Mouse (Mus musculus): ENCODE results near the gene Pak4.
"Not testable (repeated sequence)": the region's sequence is repeated elsewhere in the genome, so short reads cannot be mapped to it uniquely, and the experiment has no call there.

The Pak4 gene

DNA sequence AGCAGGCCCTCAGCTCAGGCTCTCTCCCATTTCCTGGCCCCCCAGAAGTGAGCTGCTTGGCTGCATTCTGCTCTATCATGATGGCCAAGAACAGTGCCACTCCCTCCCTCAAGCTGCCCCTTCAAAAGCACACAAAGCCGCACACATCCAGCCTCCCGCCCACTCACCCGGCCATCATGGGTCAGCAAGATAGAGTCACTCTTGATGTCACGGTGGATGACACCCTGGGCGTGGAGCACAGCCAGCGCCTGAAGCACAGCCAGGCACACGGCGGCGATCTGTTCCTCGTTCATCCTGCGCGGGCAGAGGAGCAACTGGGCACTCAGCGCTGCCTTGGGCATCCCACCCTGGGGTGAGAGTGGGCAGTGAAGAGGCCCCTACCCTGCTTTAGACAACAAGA is 35.6 kb downstream of the Pak4 start:
- peak; percentile 31 for DNase-seq (ENCODE audit: inconsistent ontology term)

DNA sequence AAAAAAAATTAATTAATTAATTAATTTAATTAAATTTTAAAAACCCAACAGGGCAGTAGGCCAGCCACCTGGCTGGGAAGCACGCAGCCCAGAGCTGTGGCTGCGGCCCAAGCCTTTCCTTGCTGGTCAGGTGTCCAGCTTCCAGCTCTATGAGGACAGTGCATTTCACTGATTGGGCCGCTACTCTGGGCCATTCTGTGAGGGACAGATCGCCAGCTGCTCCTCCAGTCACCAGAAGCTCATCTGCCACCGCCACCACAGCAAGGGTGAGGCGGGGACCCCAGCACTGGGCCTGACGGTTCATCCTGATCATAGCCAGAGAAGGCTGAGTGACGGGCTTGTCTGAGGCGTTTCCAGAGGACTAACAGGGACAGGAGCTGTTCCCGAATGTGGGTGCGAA is 36.0 kb downstream of the Pak4 start:
- no peak for DNase-seq (ENCODE audit: inconsistent ontology term)

DNA sequence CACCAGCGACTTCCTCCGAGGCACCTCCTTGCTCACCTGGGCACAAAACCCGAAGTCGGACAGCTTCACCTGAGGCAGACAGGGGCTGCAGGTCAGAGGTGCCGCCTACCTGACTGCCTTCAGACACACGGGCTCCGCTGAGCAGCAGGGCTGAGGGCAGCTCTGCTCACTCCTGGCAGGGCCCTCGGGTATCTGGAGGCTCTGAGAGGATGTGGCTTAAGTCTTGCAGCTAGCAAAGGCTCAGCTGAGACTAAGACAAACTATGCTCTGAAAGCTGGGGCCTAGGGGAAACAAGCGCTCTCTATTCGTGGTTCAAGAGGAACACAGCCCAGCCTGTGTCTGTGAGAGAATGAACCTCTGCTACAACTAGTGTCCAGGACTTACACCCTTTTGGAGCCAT is 37.1 kb downstream of the Pak4 start:
- no peak for DNase-seq (ENCODE audit: inconsistent ontology term)

DNA sequence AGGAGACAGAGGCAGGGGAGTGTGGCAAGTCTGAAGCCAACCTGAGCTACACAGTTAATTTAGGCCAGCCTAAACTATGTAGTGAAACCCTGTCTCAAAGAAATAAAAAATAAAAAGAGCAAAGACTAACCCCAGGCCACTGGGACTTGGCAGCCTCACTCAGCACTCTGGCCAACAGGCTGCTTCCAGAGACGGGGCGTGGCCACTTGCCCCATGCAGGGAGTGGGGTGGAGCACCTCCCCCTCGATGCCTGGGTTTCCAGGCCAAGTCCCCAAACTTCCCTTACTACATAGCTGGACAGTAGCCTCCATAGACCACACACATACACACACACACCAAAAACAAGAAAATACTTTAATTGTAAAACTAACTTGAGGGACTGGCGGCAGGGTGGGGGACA is 39.5 kb downstream of the Pak4 start:
- DNase-seq (ENCODE audit: inconsistent ontology term): peak; percentile 30

DNA sequence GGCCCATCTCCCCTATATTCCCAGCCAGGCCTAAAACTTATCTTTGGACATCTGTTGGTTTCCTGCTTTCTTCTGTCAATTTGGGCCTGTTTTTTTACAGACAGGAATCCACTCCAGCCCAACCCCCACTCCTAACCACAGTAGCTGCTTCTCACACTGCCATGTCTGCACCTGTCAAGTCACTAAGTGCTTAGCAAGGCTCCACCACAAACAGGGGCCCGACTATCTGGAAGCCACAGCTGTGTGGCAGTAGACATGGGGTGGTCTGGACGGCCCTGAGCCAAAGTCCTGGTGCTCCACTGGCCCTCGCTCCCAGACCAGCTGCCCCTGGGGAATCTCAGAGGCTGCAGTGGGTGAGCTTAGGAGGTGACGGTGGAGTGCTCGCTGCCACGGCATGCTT is 40.3 kb downstream of the Pak4 start:
- DNase-seq (ENCODE audit: inconsistent ontology term): no peak

DNA sequence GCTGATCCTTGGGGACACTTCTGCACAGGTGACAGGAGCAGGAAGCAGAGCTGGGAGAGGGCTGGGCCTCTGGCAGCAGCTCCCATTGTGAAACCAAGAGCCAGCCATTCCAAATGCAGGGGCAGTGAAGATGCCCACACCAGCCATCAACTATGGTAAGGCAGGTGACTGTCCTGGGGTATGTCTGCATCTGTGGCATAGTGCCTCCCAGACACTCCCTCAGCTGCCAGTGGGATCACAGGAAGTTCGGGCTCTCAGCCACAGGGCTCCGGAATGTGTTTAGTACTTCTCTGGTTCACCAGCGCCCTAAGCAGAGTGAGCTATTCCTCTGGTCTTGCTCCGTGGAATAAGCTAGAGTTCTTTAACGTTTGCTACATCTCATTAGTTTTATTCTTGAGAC is 40.9 kb downstream of the Pak4 start:
- DNase-seq (ENCODE audit: inconsistent ontology term): no peak

DNA sequence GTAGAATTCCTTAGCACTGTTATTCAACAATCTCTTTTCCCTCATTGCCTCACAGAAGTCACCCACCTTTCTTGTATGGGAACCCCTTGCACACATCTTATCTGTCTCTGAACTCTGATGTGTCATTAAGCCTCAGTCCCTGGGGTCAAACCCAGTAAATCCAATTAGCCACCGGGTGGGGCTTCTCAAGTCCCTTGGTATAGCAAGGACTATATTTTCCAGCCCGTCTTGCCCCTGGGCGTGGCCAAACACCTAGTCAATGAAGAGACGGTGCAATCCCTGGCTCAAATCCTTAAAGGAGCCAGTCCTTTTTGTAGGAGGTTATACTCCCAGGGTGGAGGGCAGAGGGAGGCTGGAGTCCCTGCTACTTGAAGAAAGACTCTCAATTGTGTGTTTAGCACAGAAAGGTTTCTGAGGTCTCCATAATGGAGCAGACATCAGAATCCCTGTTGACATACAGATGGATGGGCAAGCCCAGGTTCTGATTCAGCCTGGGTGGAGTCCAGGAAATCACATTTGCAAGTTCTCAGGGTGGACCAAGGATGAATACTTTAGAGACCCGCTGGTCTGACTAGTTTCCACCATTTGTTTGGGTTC is 41.9 kb downstream of the Pak4 start:
- DNase-seq (ENCODE audit: inconsistent ontology term): no peak

DNA sequence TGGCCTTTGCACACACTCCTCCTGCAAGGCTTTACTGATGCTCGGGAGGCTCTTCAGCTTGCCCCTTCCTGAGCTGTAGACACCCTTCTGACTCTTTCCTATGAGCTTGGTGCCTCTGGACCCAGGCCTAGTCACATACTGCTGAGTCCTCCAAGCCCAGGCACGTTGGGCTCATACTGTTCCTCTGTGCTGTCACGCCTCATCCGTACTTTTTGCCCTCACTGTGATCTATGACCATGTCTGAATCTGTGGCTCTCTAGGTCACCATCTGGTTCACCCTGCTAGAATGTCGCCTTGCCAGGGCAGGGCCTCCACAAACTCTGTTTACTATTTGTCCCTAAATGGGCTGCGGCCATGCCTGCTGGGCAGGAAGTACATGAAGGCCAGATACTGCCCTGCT is 44.9 kb downstream of the Pak4 start:
- no peak for DNase-seq (ENCODE audit: inconsistent ontology term)

DNA sequence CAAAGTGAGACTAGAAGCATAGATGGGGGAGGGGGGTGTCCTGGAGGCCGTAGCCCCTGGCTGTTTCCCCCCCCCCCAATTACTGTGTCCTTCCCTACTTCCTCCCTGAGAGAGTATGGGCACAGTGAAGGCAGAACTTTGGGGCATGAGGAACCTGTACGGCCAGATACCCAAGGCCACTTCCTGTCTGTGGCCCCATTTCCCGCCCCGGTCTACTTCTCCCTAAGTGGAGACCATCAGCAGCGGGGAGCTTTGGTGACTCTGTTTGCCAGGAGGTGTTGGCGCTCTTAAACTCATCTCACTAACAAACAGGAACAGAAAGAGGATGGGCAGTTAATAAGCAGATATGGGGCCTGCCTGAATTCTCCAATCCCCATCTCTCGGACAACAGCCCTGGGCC is 50.4 kb downstream of the Pak4 start:
- no peak for DNase-seq (ENCODE audit: inconsistent ontology term)

DNA sequence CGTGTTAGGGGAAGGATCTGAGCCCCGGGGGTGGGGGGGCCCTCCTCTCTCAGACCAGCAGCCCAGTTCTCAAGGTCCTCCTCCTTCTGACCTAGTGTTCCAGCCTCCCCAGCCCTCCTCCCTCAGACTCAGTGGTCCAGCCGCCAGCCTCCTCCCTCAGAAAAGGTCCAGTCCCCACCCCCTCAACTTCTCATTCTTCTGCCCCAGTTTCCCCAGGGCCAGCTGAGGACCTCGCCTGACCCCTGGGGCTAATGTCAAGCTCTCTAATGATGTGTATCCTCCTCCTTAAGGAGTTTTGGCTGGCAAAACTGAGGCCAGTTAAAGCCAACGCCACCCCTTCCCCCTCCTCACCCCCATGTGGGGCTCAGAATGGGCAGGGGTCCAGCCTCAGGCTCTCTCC is 50.8 kb downstream of the Pak4 start, which contains the start of gene Nccrp1:
TSS of gene Nccrp1 (minus strand) at position 101 of the 400 bp plus-strand sequence.
- no peak for DNase-seq (ENCODE audit: inconsistent ontology term)

DNA sequence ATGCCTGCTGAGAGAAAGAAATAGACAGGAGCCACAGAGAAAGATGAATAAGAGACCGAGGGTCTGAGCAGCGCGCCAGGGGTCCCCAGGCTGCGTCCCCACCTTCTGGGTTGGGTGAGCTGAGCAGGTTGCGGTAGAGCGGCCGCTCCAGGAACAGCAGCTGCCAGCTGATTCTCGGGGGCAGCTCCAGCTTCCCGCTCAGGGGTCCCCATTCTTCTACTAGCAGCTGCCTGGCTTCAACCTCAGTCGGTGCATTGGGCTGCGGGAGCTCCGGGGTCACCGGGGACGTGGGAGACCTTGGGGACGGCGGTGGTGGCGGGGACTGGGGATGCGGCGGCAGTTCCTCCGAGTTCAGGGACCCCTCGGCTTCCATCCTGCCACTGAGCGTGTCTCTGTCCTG is 51.3 kb downstream of the Pak4 start:
- no peak for DNase-seq (ENCODE audit: inconsistent ontology term)

DNA sequence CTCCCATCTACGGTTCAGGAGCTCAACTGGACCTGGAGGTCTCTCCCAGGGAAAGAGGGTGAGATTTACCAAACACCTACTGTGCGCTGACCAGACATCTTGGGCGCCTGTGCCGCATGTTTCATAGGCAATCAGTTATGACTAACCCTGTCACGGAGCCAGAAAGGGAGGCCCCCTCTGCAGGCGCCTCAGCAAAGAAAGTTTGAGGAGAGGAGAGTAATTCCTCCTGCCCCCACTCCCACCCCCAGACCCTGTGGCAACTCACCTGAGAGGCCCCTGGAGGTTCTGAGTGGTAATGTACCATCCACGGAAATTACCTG is 52.1 kb downstream of the Pak4 start:
- DNase-seq (ENCODE audit: inconsistent ontology term): no peak

DNA sequence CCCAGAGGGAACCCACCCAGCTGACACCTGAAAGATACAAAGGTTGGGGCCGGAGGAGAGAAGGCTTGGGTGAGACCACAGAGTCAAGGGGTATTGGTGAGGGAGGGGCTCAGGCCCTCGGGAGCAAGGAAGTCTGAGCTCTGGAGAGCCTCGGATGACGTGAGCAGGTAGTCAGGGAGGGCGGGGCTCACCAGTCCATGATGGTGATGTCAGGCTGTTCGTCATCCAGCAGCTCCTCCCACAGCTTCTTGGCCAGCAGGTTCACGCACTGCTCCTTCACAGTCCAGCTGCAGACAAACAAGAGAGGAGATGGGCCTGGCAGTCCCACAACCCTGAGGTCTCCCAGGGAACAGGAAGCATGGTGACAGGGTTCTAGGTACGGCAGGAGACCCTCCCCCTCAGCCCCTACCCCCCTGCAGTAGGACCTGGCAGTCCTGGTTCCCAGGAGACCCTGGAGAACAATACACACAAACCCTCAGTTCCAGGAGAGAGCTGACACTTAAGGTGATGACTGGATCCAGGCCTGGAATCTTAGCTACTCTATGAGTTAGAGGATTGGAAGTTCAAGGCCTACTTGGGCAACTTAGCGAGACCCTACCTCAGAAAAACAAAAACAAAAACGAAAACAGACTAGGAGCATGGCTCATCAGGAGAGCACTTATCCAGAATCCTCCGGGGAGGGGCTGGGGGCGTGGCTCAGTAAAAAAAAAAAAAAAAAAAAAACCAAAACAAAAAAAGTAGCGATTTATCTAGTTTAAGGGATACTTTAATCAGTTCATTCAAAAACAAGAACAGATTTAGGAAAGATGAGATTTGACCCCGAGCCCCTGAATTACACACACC is 52.7 kb downstream of the Pak4 start:
- no peak for DNase-seq (ENCODE audit: inconsistent ontology term)

DNA sequence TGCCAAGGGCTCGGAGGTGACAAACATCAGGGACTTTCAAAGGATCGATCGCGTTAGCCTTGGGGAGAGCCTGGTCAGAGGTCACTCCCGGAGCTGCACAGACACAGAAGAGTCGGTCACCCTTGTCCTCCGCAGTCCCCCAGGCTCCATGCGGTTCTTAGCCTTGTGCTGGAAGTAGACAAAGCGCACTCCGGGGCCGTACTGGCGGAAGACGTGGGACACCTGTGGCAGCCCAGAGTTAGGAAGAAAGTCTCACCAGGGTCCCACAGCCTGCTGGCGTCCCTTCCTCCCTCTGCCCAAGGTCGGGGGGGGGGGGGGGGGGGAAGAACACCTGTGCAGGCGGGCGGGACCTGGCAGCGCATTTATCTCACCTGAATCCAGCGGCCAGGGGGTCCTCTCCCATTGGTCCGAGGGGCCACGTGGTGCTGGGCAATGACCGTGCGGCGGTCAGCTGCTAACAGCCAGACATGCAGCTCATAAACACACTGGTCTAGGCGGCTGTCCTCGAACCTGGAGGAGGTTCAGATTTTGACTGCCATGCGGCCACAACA is 53.9 kb downstream of the Pak4 start:
- DNase-seq (ENCODE audit: inconsistent ontology term): no peak

DNA sequence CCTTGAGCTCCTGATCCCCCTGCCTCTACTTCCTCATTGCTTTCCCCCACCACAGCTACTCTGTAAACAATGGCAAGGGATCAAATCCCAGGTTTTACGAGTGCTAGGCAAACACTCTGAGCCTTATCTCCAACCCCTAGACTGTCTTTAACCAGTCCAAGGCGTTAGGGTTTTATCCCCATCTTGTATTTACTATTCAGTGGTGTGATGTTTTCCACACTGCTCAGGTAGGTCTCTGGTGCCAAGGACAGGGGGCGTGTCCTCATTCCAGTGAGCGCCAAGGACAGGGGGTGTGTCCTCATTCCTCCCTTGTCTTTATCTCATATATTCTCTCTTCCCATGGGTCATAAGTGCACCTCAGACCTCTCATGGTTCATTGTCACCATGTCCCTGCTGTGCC is 57.5 kb downstream of the Pak4 start, which contains the start of gene Sycn:
TSS of gene Sycn (plus strand) at position 360 of the 400 bp plus-strand sequence.
- no peak for DNase-seq (ENCODE audit: inconsistent ontology term)

DNA sequence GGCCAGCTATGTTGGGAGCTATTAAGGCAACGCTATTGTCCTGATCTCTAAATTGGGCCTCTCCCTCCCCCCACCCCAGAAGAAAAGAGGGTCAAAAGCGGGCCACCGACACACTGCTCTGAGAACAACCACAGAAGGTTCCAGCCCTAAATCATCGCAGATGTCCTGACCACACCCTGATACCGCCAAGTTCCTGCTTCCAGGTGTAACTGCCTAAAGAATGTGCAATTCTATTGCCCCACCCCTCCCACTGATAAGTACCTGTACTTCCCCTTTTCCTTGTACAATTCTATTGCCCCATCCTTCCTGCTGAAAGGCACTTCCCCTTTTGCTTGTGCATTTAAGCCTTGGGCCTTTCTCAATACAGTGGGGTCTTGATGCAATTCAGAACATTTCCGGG is 59.1 kb downstream of the Pak4 start:
- DNase-seq (ENCODE audit: inconsistent ontology term): not testable (repeated sequence)

DNA sequence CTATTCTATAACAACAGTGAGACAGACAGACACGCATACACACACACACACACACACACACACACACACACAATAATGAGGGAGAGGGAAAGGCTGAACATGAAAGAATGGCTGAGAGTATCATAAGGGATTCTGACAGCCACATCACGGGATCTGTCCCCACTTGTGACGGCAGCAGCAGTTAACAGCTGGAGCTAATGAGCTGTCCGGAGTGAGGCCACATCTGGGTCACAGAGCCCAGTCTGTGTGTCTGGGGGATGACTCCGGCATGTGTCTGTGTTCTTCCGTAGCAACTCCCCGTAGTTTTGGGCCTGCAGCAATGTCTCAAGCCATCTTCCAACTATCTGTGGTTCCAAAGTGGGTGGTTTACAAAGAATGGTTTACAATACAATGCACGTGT is 66.0 kb downstream of the Pak4 start:
- DNase-seq (ENCODE audit: inconsistent ontology term): no peak

DNA sequence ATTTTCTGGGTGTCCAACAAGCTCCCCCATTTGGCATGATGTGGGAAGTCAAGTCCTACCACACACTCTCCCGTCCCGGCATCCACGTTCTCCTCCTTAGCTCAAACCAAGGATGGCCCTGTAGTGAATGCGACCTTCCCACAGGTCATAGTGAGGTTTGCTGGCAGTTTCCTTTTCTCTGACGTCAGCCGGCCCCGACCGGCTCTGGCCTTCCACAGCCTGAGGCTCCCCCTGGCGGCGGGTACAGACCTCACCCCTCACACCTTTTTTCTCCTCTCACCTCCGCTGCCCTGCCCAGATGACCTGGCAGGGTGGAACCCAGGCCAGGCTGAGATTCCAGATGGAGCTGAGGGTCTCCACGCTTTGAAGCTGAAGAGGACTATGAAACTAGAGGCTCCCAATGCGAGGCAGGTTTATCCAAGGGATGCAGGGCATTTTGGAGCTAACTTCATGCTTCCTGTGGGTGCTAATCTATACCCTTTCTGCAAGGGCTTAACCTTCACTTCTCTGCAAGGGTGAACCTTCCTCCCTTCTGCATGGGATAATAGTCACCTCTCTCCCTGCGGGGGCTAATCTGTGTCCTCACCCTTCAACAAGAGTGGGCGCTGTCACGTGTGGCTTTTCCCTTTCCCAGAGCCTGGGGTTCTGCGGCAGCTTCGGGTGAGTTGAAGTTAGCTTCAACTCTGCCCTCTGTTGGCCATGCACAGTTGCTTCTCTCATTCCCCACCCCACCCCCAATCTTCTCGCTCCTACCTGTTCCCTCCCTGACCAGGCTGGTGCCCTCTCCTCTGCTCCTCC is 69.9 kb downstream of the Pak4 start:
- DNase-seq (ENCODE audit: inconsistent ontology term): peak; percentile 77

DNA sequence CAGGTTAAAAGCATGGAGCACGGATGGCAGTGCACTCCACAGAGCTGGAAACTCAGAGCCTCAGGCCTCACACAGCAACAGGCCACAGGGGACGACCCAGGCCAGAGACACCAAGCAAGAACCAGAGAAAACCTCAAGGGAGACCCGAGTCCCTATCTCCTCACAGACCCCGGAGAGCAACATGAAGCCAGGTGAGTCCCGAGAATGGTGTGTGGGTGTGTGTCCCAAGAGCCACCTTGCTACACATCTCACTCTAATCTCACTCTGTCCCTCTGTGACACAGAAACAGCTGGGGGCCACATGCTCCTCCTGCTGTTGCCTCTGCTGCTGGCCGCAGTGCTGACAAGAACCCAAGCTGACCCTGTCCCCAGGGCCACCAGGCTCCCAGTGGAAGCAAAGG is 75.4 kb downstream of the Pak4 start, which contains the start of gene Ifnl3:
TSS of gene Ifnl3 (plus strand) at position 301 of the 400 bp plus-strand sequence.
- not testable (repeated sequence) for DNase-seq (ENCODE audit: inconsistent ontology term)

DNA sequence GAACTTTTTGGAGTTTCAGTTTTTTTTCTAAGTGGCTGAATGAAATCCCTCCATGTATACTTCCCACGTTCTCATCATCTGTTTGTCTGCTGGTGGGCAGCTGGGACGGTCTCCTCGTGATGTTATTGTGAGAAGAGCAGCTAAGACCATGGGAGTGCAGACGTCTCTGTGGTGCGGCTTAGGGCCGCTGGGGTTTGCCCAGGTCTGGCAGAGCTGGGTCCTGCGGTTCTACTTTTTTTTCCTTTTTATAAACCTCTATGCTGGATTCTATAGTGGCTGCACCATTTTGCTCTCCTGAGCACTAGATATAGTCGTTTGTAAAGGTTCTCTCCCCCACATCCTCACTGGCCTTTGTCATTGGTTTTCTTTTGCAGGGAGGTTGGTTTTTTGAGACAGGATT is 86.5 kb downstream of the Pak4 start:
- DNase-seq (ENCODE audit: inconsistent ontology term): no peak

DNA sequence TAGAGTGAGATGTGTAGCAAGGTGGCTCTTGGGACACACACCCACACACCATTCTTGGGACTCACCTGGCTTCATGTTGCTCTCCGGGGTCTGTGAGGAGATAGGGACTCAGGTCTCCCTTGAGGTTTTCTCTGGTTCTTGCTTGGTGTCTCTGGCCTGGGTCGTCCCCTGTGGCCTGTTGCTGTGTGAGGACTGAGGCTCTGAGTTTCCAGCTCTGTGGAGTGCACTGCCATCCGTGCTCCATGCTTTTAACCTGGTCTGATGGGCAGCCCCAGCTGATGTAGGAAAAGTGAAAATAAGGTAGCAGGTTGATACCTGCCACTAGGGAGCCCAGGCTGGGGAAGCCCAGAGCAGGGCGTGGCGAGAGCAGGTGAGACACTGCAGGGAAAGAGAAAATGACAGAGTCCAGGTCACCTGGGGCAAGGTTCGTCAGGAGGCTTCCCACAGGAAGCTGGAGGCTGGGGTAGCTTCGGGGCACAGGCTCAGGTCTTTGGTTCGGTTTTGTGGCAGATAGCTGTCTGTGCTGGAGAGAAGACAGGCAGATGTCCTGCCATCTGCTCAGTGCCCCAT is 87.5 kb downstream of the Pak4 start, which contains the start of gene Ifnl2:
TSS of gene Ifnl2 (minus strand) at position 51 of the 570 bp plus-strand sequence.
- not testable (repeated sequence) for DNase-seq (ENCODE audit: inconsistent ontology term)

DNA sequence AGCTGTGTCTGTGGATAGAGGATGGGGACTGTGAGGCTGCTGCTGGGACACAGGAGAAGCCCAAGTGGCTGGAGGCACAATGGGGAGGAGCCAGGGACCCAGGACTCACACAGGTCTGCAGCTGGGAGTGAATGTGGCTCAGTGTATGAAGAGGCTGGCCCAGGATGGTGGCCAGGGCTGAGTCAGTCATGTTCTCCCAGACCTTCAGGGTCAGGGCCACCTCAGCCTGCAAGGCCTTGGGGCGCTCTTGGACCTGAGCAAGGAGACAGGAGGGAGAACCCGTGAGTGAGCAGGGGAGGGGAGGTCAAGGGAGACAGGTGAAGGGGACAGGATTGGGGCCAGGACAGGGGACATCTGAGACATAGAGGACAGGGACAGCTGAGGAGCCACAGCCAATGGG is 88.9 kb downstream of the Pak4 start:
- DNase-seq (ENCODE audit: inconsistent ontology term): not testable (repeated sequence)
